Mouse (Mus musculus): ENCODE data around the gene Amy2a4. TPM values are rescaled to one million over a fixed set of nuclear protein-coding genes. Genes with fewer than 3 reads are reported as not detected.
"Not testable (repeated sequence)": the region's sequence is repeated elsewhere in the genome, so short reads cannot be mapped to it uniquely, and the experiment has no call there.

Amy2a4 gene
- total RNA-seq (2021) = not detected
- long read RNA-seq, experiment 1 = 0 reads
- long read RNA-seq, experiment 2 = 0 reads

DNA sequence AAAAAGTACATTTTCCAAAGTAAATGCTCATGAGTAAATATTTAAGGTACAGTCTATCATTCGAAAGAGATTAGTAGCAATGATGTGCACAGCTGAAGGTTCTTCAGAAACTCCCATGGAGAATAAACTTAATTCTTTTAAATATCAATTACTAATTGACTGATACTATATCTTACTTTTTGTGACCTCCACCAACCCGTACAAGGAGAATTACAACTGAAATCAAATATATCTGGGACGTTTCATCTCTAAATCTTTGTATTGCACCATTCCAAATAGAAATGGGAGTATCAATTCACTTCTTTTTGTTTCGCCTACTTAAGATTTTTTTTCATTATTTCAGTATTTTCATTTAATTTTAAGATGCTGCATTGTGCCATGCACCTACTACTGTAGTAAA lies at the start of gene Amy2a4:
TSS of gene Amy2a4 (minus strand) at position 101 of the 400 bp plus-strand sequence.
- H3K4me3 ChIP-seq; H3K27ac ChIP-seq; DNase-seq (ENCODE audit: low spot score in 2 of 2): not testable (repeated sequence)

DNA sequence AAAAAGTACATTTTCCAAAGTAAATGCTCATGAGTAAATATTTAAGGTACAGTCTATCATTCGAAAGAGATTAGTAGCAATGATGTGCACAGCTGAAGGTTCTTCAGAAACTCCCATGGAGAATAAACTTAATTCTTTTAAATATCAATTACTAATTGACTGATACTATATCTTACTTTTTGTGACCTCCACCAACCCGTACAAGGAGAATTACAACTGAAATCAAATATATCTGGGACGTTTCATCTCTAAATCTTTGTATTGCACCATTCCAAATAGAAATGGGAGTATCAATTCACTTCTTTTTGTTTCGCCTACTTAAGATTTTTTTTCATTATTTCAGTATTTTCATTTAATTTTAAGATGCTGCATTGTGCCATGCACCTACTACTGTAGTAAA lies 32.7 kb upstream of the Amy2a4 start, which contains the start of gene Amy2a3:
TSS of gene Amy2a3 (minus strand) at position 101 of the 400 bp plus-strand sequence.
- not testable (repeated sequence) for DNase-seq (ENCODE audit: low spot score in 2 of 2); H3K4me3 ChIP-seq; H3K27ac ChIP-seq

DNA sequence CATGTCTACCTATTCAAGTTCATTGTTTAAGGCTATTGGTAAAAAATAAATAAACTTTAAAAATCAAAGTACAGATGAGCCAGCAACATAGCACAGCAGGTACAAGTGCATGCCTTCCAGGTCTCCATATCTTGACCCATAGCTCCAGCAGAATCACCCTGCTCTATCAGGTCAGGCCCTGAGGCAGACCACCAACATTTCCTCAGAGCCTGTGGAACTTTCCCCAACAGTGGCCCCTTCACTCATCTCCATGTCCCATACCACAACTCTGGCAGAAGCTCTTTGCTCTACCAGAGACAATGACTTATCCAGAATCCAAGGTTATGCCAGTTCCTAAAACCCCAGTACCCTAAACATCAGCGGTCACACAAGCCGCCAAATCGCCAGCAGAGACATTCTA lies 21.7 kb upstream of the Amy2a4 start:
- H3K4me3 ChIP-seq; DNase-seq (ENCODE audit: low spot score in 2 of 2); H3K27ac ChIP-seq: not testable (repeated sequence)

DNA sequence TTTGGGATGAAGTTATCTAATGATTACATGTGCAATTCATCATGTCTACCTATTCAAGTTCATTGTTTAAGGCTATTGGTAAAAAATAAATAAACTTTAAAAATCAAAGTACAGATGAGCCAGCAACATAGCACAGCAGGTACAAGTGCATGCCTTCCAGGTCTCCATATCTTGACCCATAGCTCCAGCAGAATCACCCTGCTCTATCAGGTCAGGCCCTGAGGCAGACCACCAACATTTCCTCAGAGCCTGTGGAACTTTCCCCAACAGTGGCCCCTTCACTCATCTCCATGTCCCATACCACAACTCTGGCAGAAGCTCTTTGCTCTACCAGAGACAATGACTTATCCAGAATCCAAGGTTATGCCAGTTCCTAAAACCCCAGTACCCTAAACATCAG lies 11.0 kb downstream of the Amy2a4 start:
- not testable (repeated sequence) for DNase-seq (ENCODE audit: low spot score in 2 of 2); H3K4me3 ChIP-seq; H3K27ac ChIP-seq

DNA sequence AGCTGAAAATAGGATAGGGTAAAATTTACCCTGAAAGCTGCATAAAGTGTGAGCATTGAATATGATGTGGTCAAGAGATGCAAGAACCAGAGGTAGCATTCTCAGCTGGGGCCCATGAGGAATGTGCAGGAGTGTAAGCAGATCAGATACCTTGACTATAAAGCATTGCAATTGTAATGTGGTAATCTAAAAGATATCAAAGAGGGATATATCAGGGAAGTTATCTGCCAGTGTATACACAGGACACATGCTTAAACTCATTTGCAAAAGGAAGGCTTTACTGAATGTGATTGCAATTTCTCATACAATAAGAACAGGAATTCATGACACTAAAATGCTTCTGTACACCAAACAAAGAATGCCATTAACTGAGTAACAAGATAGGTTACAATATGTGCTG lies 11.7 kb downstream of the Amy2a4 start:
- not testable (repeated sequence) for DNase-seq (ENCODE audit: low spot score in 2 of 2); H3K27ac ChIP-seq; H3K4me3 ChIP-seq

DNA sequence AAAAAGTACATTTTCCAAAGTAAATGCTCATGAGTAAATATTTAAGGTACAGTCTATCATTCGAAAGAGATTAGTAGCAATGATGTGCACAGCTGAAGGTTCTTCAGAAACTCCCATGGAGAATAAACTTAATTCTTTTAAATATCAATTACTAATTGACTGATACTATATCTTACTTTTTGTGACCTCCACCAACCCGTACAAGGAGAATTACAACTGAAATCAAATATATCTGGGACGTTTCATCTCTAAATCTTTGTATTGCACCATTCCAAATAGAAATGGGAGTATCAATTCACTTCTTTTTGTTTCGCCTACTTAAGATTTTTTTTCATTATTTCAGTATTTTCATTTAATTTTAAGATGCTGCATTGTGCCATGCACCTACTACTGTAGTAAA lies 32.5 kb downstream of the Amy2a4 start, which contains the start of gene Amy2a5:
TSS of gene Amy2a5 (minus strand) at position 101 of the 400 bp plus-strand sequence.
- H3K27ac ChIP-seq; H3K4me3 ChIP-seq; DNase-seq (ENCODE audit: low spot score in 2 of 2): not testable (repeated sequence)

Other genes with a start within 250 kb of the Amy2a4 start
- under 1 TPM; 0.18 to 0.22 TPM for gene Amy2a5, start 32.6 kb downstream of the Amy2a4 start, total RNA-seq (2021)
- not detected for gene Amy2a3, start 32.6 kb upstream of the Amy2a4 start, total RNA-seq (2021)
- gene Amy2a2, start 65.2 kb upstream of the Amy2a4 start, total RNA-seq (2021) = not detected
- gene Amy2a1, start 241.0 kb upstream of the Amy2a4 start, total RNA-seq (2021) = not detected